Mouse (Mus musculus) CH12.LX (cell line): Measurements from ENCODE around the gene Atp8b4. TPM values are rescaled to one million over a fixed set of nuclear protein-coding genes. Genes with fewer than 3 reads are reported as not detected.

Experiments used
- DNase-seq: peaks from one replicate; pipeline ENCODE4 v3.0.0-alpha.2; 2013; ENCODE audit errors: extremely low read depth
- H3K27ac ChIP-seq: 2 replicates; pipeline ENCODE4 v1.5.1; 2012; ENCODE audit warnings: low read depth, mild to moderate bottlenecking, control low read depth, moderate library complexity; ENCODE audit not compliant: insufficient read depth
- H3K27me3 ChIP-seq: replicated peaks from 2 replicates; pipeline ENCODE3; 2012; ENCODE audit warnings: inconsistent platforms
- H3K36me3 ChIP-seq, 2 experiments: replicated peaks in 1 of 2; 2 replicates each; pipeline versions ENCODE3 to v1.6.1; 2012; ENCODE audit warnings: inconsistent platforms in 1 of 2, low read length in 1 of 2, mild to moderate bottlenecking in 1 of 2, mixed read lengths in 1 of 2, moderate library complexity in 1 of 2; ENCODE audit not compliant: control insufficient read depth in 1 of 2, insufficient read depth in 1 of 2
- H3K4me1 ChIP-seq, 2 experiments: 2 replicates each; pipeline ENCODE4 v1.6.1; 2012; ENCODE audit warnings: inconsistent platforms in 1 of 2, moderate library complexity in 1 of 2; ENCODE audit not compliant: insufficient read depth in 2 of 2, control insufficient read depth in 1 of 2
- H3K4me2 ChIP-seq: 2 replicates; pipeline ENCODE4 v1.6.1; 2012; ENCODE audit warnings: low read depth, mild to moderate bottlenecking, control low read depth; ENCODE audit not compliant: poor library complexity, insufficient read depth, severe bottlenecking
- H3K4me3 ChIP-seq, 3 experiments: fragments of 150-350 bp in 1 of 3; sonication (generic) in 1 of 3; replicated peaks in 1 of 3; 2 replicates each; pipeline versions ENCODE3 to v1.5.1; 2011 to 2012; ENCODE audit warnings: low read depth in 2 of 3, low read length in 2 of 3, mild to moderate bottlenecking in 2 of 3, moderate library complexity in 2 of 3, control low read depth in 1 of 3, improper control_type of control experiment in 1 of 3, inconsistent platforms in 1 of 3, mixed read lengths in 1 of 3; ENCODE audit not compliant: poor library complexity in 1 of 3
- H3K79me2 ChIP-seq: replicated peaks from 2 replicates; pipeline ENCODE4 v1.6.1; 2012; ENCODE audit warnings: mild to moderate bottlenecking, moderate library complexity; ENCODE audit not compliant: control insufficient read depth, poor library complexity, insufficient read depth, severe bottlenecking; ENCODE audit errors: extremely low read depth
- H3K9ac ChIP-seq: 2 replicates; pipeline ENCODE4 v1.6.1; 2012; ENCODE audit warnings: low read depth, mild to moderate bottlenecking, control low read depth, moderate library complexity; ENCODE audit not compliant: insufficient read depth
- H3K9me3 ChIP-seq: replicated peaks from 2 replicates; pipeline ENCODE3; 2012; ENCODE audit warnings: low read length, inconsistent platforms, mixed read lengths
- BHLHE40 ChIP-seq: IDR thresholded peaks from 2 replicates; pipeline ENCODE4 v1.6.1; 2011; ENCODE audit warnings: mild to moderate bottlenecking, low read depth, low read length, improper control_type of control experiment
- CHD1 ChIP-seq: IDR thresholded peaks from 2 replicates; pipeline ENCODE4 v1.6.1; 2012; ENCODE audit warnings: low read depth, low read length, improper control_type of control experiment, inconsistent platforms
- CHD2 ChIP-seq: IDR thresholded peaks from 2 replicates; pipeline ENCODE4 v1.6.1; 2011; ENCODE audit warnings: low read length, improper control_type of control experiment
- CTCF ChIP-seq, 2 experiments: IDR thresholded peaks in 1 of 2; conservative IDR thresholded peaks in 1 of 2; 2 replicates each; pipeline ENCODE4 v1.5.1; 2011 to 2012; ENCODE audit warnings: low read depth in 2 of 2, low read length in 2 of 2, improper control_type of control experiment in 1 of 2, inconsistent platforms in 1 of 2, mild to moderate bottlenecking in 1 of 2, moderate library complexity in 1 of 2
- ETS1 ChIP-seq: conservative IDR thresholded peaks from 2 replicates; pipeline ENCODE4 v1.6.1; 2012; ENCODE audit warnings: low read depth, mild to moderate bottlenecking, inconsistent platforms, low read length, improper control_type of control experiment, moderate library complexity
- HCFC1 ChIP-seq: IDR thresholded peaks from 2 replicates; pipeline ENCODE4 v1.6.1; 2012; ENCODE audit warnings: low read depth, mild to moderate bottlenecking, inconsistent platforms, low read length, improper control_type of control experiment
- MAX ChIP-seq: IDR thresholded peaks from 2 replicates; pipeline ENCODE4 v1.6.1; 2011; ENCODE audit warnings: low read length, improper control_type of control experiment
- MAZ ChIP-seq: IDR thresholded peaks from 2 replicates; pipeline ENCODE4 v1.6.1; 2012; ENCODE audit warnings: low read depth, mild to moderate bottlenecking, inconsistent platforms, low read length, improper control_type of control experiment, moderate library complexity
- MYC ChIP-seq: IDR thresholded peaks from 2 replicates; pipeline ENCODE4 v1.6.1; 2011; ENCODE audit warnings: low read depth, mild to moderate bottlenecking, improper control_type of control experiment, low read length
- NELFE ChIP-seq: IDR thresholded peaks from 2 replicates; pipeline ENCODE4 v1.6.1; 2011; ENCODE audit warnings: low read depth, low read length, improper control_type of control experiment
- NRF1 ChIP-seq: IDR thresholded peaks from 2 replicates; pipeline ENCODE4 v1.6.1; 2014; ENCODE audit warnings: low read depth, mild to moderate bottlenecking, inconsistent platforms, low read length, improper control_type of control experiment, moderate library complexity
- PAX5 ChIP-seq: IDR thresholded peaks from 2 replicates; pipeline ENCODE4 v1.6.1; 2012; ENCODE audit warnings: low read length, inconsistent platforms, mixed read lengths
- SIN3A ChIP-seq: IDR thresholded peaks from 2 replicates; pipeline ENCODE4 v1.6.1; 2012; ENCODE audit warnings: low read length, improper control_type of control experiment, inconsistent platforms
- SMC3 ChIP-seq: IDR thresholded peaks from 2 replicates; pipeline ENCODE4 v1.6.1; 2011; ENCODE audit warnings: low read depth, low read length, improper control_type of control experiment
- TBP ChIP-seq: conservative IDR thresholded peaks from 2 replicates; pipeline ENCODE4 v1.6.1; 2011; ENCODE audit warnings: low read depth, low read length, improper control_type of control experiment
- ZC3H11A ChIP-seq: IDR thresholded peaks from 2 replicates; pipeline ENCODE4 v1.6.1; 2012; ENCODE audit warnings: low read depth, mild to moderate bottlenecking, inconsistent platforms, low read length, improper control_type of control experiment
- dilution Hi-C: fragments of 300-500 bp; cut with MboI; formaldehyde crosslinking; loops from 2 replicates; pipeline ENCODE4 v1.14.3; 2020; ENCODE audit warnings: low sequenced_read_pairs; ENCODE audit not compliant: extremely low pct_unique_long_range_greater_than_20kb, extremely low pct_ligation_motif_present
- in situ Hi-C: fragments of 300-500 bp; cut with MboI; formaldehyde crosslinking; loops from 3 replicates; pipeline ENCODE4 v1.14.3; 2019; ENCODE audit warnings: low sequenced_read_pairs, low pct_ligation_motif_present, low pct_unique_long_range_greater_than_20kb, mixed read lengths
- polyA plus RNA-seq: library from polyadenylated mRNA; unstranded; fragments of >175 nt; gene quantifications from 2 replicates; pipeline ENCODE4 v1.2.1, GENCODE M21; 2012; ENCODE audit warnings: low read depth; ENCODE audit not compliant: insufficient read length
- total RNA-seq, 2 experiments: library from RNA; depleted of rRNA; stranded (reverse); fragments of 300-350 nt in 1 of 2; fragments of >200 nt in 1 of 2; gene quantifications; 2 replicates each; pipeline ENCODE4 v1.2.3; 2012 to 2014

The Atp8b4 gene
- total and polyA plus RNA-seq, 3 experiments, result 0.50 to 1.9 (median 0.79) TPM

- in situ Hi-C loops, result no loop called here
- H3K4me3 ChIP-seq, result no peak overlapping the region
These were observed 103.0 kb downstream of the Atp8b4 start for GRCm38 (mm10) chr2:126397513-126397912.

GRCm38 (mm10) chr2:126394924-126395323 lies 105.5 kb downstream of the Atp8b4 start:
- peaks cover 0 to 3% of the 10 kb centered on the region in 2 experiments; a peak in 1 of 4 replicates for H3K4me1 ChIP-seq
- in situ Hi-C loops, result no loop called here
- dilution Hi-C loops, result no loop called here
- TF ChIP-seq CHD1, result no peak
- no peak for TF ChIP-seq MAZ
- no peak for TF ChIP-seq NELFE
- TF ChIP-seq ETS1, result no peak
- no peak for TF ChIP-seq PAX5
- TF ChIP-seq SMC3, result no peak
- no peak for TF ChIP-seq CTCF (conservative IDR thresholded peaks at IDR 0.05 in 1 of 2, IDR thresholded peaks at IDR 0.05 in 1 of 2; ENCODE audit: low read depth in 2 of 2, low read length in 2 of 2)
- TF ChIP-seq SIN3A, result no peak
- TF ChIP-seq TBP, result no peak
- TF ChIP-seq ZC3H11A, result no peak
- H3K79me2 ChIP-seq, result no peaks in the 10 kb centered on the region
- H3K4me3 ChIP-seq, result no peak overlapping the region
- no peaks in the 10 kb centered on the region for H3K36me3 ChIP-seq
- no peak overlapping the region for H3K4me2 ChIP-seq
- no peaks in the 10 kb centered on the region for H3K9me3 ChIP-seq
- no peaks in the 10 kb centered on the region for H3K27me3 ChIP-seq
- no peak for DNase-seq
- H3K27ac ChIP-seq, result no peak overlapping the region
- H3K9ac ChIP-seq, result no peak overlapping the region

More at GRCm38 (mm10) chr2:126397513-126397912, 103.0 kb downstream of the Atp8b4 start:
- H3K36me3 ChIP-seq, result no peaks in the 10 kb centered on the region
- H3K9ac ChIP-seq, result no peak overlapping the region
- H3K4me1 ChIP-seq, result peaks cover 0 to 3% of the 10 kb centered on the region in 2 experiments; a peak in 1 of 4 replicates
- no peak overlapping the region for H3K27ac ChIP-seq
- dilution Hi-C loops, result no loop called here
- no peaks in the 10 kb centered on the region for H3K27me3 ChIP-seq
- H3K9me3 ChIP-seq, result no peaks in the 10 kb centered on the region
- H3K79me2 ChIP-seq, result no peaks in the 10 kb centered on the region
- no peak for DNase-seq
- TF ChIP-seq HCFC1 (no peak), MAX (no peak), CHD2 (no peak), NRF1 (no peak), TBP (no peak), MYC (no peak), BHLHE40 (no peak)
- TF ChIP-seq, all 38 proteins: peak for 0
- H3K4me2 ChIP-seq, result no peak overlapping the region
